Mouse (Mus musculus) intestine, embryonic 16.5 days (tissue): ENCODE measurements at regions not wholly inside any gene's neighbourhood (a gene's known extent, or its start where the extent isn't known, plus 50 kb on each side); places are given as distances from the start of the nearest gene placed in this dataset.

Experiments used
- ATAC-seq: fragments of 200-750 bp; cut with Nextera tagmentation; 2 replicates; pipeline ENCODE4 v1.8.0; 2017; ENCODE audit warnings: moderate TSS enrichment, moderate library complexity
- H3K27ac ChIP-seq: fragments of 300-500 bp; sonication (generic); 2 replicates; pipeline ENCODE4 v1.5.1; 2014; ENCODE audit warnings: mild to moderate bottlenecking, low read length
- H3K27me3 ChIP-seq: fragments of 300-500 bp; sonication (generic); replicated peaks from 2 replicates; pipeline ENCODE4 v1.6.1; 2014; ENCODE audit warnings: low read length, control low read depth, mixed read lengths; ENCODE audit not compliant: control insufficient read depth, insufficient read depth
- H3K36me3 ChIP-seq: fragments of 300-500 bp; sonication (generic); 2 replicates; pipeline ENCODE4 v1.6.1; 2014; ENCODE audit warnings: low read length, control low read depth; ENCODE audit not compliant: control insufficient read depth, insufficient read depth
- H3K4me1 ChIP-seq: fragments of 300-500 bp; sonication (generic); 2 replicates; pipeline ENCODE4 v1.6.1; 2014; ENCODE audit warnings: low read length, control low read depth, mixed read lengths; ENCODE audit not compliant: control insufficient read depth, insufficient read depth
- H3K4me2 ChIP-seq: fragments of 300-500 bp; sonication (generic); 2 replicates; pipeline ENCODE4 v1.6.1; 2014; ENCODE audit warnings: low read depth, low read length, control low read depth
- H3K4me3 ChIP-seq: fragments of 300-500 bp; sonication (generic); 2 replicates; pipeline ENCODE4 v1.5.1; 2014; ENCODE audit warnings: mild to moderate bottlenecking, low read length
- H3K9ac ChIP-seq: fragments of 300-500 bp; sonication (generic); 2 replicates; pipeline ENCODE4 v1.6.1; 2014; ENCODE audit warnings: low read depth, low read length
- H3K9me3 ChIP-seq: fragments of 300-500 bp; sonication (generic); 2 replicates; pipeline ENCODE4 v1.6.1; 2016; ENCODE audit warnings: low read length, control low read depth; ENCODE audit not compliant: control insufficient read depth
- WGBS: fragments of 180-500 bp; shearing (Covaris S2); extraction: QIAGEN DNeasy Blood & Tissue Kit; methylation state at CpG from one replicate; pipeline ENCODE4 v1.1.7; 2014; 5-methylcytosine and 5-hydroxymethylcytosine counted together

DNA sequence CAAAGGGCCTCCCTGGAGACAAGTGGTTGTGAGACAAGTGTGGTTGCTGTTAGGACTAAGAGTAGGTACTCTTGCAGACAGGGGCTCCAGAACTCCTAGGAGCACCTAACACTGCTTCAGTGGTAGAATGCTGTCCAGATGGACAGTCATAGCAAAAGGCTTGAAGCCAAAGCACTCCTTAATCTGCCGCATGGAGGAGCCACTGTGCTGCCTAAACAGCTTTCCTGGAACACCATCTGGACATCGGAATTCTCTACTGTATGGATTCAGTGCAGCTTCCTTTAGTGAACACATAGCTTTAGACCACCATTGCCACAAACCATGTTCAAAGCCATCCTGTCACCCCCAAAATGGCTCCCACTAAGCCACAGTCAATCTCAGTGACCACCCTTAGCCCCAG lies 128.6 kb upstream of the Tcerg1l start:
- no peaks in the 10 kb centered on the region for H3K4me1 ChIP-seq
- H3K9ac ChIP-seq: no peak overlapping the region
- no peak overlapping the region for H3K27ac ChIP-seq
- WGBS: 95% methylated on average over 2 of the region's 2 CpGs
- ATAC-seq: no peak
- no peaks in the 10 kb centered on the region for H3K36me3 ChIP-seq
- H3K9me3 ChIP-seq: no peaks in the 10 kb centered on the region
- no peaks in the 10 kb centered on the region for H3K27me3 ChIP-seq
- H3K4me2 ChIP-seq: no peak overlapping the region
- H3K4me3 ChIP-seq: no peak overlapping the region

DNA sequence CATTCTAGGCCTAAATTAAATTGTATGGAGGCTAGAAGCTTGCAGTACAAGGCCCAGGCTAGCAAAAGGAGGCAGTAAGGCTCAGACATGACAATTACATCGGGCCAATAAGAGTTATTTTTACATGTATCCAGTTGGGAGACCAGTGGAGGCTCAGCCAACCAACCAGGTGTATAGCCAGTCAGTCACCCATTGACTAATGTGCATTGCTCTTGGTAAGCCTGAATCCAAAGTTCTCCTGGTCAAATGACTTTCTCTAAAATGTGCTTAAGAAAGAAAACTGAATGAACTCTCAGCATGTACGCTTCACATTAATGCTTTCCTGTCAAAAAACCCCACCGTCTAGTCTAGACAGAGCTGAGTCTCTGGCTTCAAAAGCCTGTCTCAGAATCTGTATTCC lies 127.4 kb upstream of the Tcerg1l start:
- H3K4me3 ChIP-seq: no peak overlapping the region
- no peak overlapping the region for H3K27ac ChIP-seq
- no peak for ATAC-seq
- no peak overlapping the region for H3K4me2 ChIP-seq
- no peaks in the 10 kb centered on the region for H3K4me1 ChIP-seq
- WGBS: 87% methylated on average over 3 of the region's 3 CpGs
- no peaks in the 10 kb centered on the region for H3K36me3 ChIP-seq
- no peaks in the 10 kb centered on the region for H3K9me3 ChIP-seq
- H3K27me3 ChIP-seq: no peaks in the 10 kb centered on the region
- H3K9ac ChIP-seq: no peak overlapping the region

DNA sequence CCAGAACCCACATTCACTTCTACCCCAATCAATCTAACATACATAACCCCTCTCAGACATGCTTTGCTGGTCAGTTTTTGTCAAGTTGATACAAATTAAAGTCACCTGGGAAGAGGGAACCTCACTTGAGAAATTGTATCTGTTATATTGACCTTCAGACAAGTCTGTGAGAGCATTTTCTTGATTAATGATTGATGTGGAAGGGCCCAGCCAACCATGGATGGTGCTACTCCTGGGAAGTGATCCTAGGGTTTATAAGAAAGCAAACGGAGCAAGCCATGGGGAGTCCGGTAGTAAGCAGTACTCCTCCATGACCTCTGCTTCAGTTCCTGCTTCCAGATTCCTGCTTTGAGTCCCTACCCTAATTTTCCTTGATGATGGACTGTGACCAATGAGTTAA lies 116.6 kb upstream of the Tcerg1l start:
- ATAC-seq: no peak

DNA sequence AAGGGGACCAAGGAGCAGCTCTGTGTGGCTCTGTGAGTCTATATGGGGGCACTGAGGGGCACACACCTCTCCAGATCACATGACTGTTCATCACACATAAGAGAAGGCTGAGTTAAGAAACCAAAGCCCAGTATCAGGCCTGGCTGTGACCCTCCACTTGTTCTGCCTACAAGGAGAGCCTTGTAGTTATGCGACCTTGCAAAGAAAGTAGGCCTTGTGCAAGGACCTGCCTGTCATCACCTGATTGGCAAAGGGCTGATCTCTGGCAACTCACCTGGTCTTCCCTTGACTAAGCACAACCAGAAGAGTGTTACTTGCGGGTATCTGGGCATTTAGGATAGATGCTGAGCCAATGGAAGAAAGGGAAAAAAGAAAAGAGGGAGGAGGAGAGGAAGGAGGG lies 107.7 kb upstream of the Tcerg1l start:
- 85% methylated on average over 2 of the region's 2 CpGs for WGBS
- H3K36me3 ChIP-seq: no peaks in the 10 kb centered on the region

More for the DNA sequence above, 116.6 kb upstream of the Tcerg1l start:
- WGBS: 84% methylated on average over 2 of the region's 2 CpGs
- Histone ChIP-seq H3K4me2 (no peak overlapping the region), H3K27me3 (no peaks in the 10 kb centered on the region), H3K4me3 (no peak overlapping the region), H3K36me3 (no peaks in the 10 kb centered on the region), H3K27ac (no peak overlapping the region), H3K9ac (no peak overlapping the region), H3K9me3 (no peaks in the 10 kb centered on the region), H3K4me1 (no peaks in the 10 kb centered on the region)

DNA sequence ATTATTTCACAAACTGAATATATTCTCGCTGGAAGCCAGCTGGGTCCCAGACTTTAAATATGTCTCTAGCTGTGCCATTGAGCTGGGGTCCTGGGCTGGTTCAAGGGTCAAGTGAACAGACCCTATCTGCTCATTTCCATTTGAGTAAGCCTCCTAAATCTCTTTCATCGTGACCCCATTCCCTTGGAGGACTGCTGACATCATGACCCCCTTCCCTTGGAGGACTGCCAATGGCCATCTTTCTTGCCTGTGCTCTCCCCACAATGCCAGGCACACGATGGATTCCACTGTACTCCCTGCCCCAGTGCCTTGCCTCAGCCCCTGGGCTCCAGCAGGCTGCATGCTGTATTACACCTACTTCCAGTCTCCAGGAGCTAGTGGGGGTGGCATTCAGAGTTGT lies 106.5 kb upstream of the Tcerg1l start:
- Histone ChIP-seq H3K4me3 (no peak overlapping the region), H3K4me2 (no peak overlapping the region), H3K9ac (no peak overlapping the region), H3K36me3 (no peaks in the 10 kb centered on the region), H3K4me1 (no peaks in the 10 kb centered on the region), H3K27ac (no peak overlapping the region), H3K9me3 (no peaks in the 10 kb centered on the region), H3K27me3 (no peaks in the 10 kb centered on the region)
- WGBS: 49% methylated on average over 3 of the region's 3 CpGs
- ATAC-seq: no peak

More for the DNA sequence above, 107.7 kb upstream of the Tcerg1l start:
- H3K4me3 ChIP-seq: no peak overlapping the region
- ATAC-seq: no peak
- H3K9ac ChIP-seq: no peak overlapping the region
- H3K9me3 ChIP-seq: no peaks in the 10 kb centered on the region
- no peaks in the 10 kb centered on the region for H3K4me1 ChIP-seq
- no peak overlapping the region for H3K4me2 ChIP-seq
- no peak overlapping the region for H3K27ac ChIP-seq
- H3K27me3 ChIP-seq: no peaks in the 10 kb centered on the region

DNA sequence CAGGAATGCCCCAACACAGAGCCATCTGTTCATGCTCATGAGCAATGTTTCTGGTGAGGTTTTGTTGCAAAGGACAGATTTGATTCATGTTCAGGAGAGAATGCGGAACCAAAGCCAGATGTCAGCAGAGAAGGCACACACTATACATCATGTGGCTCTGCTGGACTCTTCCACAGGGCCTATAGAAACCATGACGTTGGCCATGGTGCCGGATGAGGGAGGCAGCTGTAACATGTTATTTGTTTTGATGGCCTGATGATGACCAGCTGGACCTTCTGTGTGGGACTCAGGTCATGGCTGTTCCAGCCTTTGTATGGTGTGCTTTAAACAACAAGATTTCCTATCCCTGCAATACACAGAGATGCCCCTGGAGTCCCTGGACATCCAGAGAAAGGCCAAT lies 105.5 kb upstream of the Tcerg1l start:
- peak; percentile 36; the same call in 1 of the 2 replicates for ATAC-seq
- WGBS: 62% methylated on average over 3 of the region's 3 CpGs
- Histone ChIP-seq H3K9ac (no peak overlapping the region), H3K9me3 (no peaks in the 10 kb centered on the region), H3K27ac (no peak overlapping the region), H3K4me2 (no peak overlapping the region), H3K4me3 (no peak overlapping the region), H3K4me1 (no peaks in the 10 kb centered on the region), H3K27me3 (no peaks in the 10 kb centered on the region), H3K36me3 (no peaks in the 10 kb centered on the region)

DNA sequence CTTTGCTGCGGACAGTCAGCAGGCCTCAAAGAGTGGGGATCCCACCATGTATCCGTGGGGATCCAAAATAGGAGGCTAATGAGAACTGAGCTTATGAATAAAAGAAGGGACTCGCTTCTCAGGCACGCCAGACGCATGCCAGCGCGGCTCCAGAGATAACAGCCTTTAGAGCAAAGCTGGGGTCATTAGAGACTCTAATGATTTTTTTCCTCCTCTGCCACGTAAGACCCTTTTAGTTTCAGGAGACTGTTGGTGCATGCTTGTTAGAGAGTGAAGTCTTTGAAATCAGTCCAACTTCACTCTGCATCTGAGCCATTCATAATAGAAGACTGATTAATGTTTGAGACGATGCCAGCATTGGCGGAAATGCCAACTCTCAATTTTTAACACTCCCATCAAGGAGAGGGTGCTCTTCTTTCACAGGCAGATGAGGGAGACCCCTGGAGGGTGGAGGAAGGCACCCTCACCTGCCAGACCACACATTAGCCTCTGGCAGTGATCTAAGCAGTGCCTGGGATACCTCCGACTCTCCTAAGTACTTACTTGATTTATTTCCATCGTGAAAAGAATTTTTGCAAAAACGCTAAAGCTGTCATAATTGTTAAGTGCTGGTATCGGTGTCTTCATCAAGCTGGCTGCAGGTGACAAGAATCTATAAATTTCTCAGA lies 104.0 kb upstream of the Tcerg1l start:
- H3K4me3 ChIP-seq: no peak overlapping the region
- no peak overlapping the region for H3K27ac ChIP-seq
- no peaks in the 10 kb centered on the region for H3K9me3 ChIP-seq
- no peaks in the 10 kb centered on the region for H3K4me1 ChIP-seq
- no peak for ATAC-seq
- no peak overlapping the region for H3K4me2 ChIP-seq
- 70% methylated on average over 14 of the region's 14 CpGs for WGBS
- H3K27me3 ChIP-seq: no peaks in the 10 kb centered on the region
- H3K36me3 ChIP-seq: no peaks in the 10 kb centered on the region
- no peak overlapping the region for H3K9ac ChIP-seq

DNA sequence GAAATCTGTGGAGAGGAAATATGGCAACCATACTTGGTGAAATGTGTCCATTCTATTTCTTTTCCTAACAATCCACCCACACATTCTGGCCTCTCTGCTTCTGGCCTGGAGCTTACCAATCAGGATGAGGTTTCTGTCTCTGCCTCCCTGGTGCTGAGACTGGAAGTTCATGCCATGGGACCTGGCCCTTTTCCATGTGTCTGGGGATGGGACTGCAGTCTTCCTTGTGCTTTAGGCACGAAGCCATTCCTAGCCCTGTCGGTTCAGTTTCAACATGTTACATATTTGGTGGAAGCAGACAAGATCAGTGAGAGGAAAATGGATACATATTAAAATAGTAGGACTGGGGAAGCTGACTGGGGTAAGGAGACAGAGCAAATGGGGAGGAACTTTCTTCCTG lies 100.2 kb upstream of the Tcerg1l start:
- WGBS: 76% methylated on average over 2 of the region's 2 CpGs
- Histone ChIP-seq H3K27ac (no peak overlapping the region), H3K4me1 (no peaks in the 10 kb centered on the region), H3K27me3 (no peaks in the 10 kb centered on the region), H3K4me3 (no peak overlapping the region), H3K9ac (no peak overlapping the region), H3K36me3 (no peaks in the 10 kb centered on the region), H3K4me2 (no peak overlapping the region), H3K9me3 (no peaks in the 10 kb centered on the region)
- no peak for ATAC-seq

DNA sequence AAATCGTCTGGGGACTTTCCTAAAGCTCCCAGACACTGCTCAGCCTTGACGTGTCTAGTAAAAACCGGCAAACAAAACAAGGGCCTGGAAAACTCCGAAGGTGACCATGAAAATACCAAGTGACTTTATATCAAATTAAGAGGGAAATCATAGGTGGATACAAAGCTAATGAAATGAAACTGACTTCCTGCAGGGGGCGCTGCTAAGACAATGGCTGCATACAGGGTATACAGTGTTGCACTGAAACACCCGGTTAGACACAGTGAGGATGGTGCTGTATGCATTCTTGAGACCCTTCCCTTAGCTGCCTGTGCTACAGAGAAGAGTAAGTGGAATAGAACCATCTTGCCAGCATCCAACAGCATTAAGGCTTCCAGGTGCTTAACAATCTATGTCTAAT lies 99.7 kb upstream of the Tcerg1l start:
- H3K4me1 ChIP-seq: no peaks in the 10 kb centered on the region
- no peaks in the 10 kb centered on the region for H3K36me3 ChIP-seq
- H3K27me3 ChIP-seq: no peaks in the 10 kb centered on the region
- 58% methylated on average over 6 of the region's 6 CpGs for WGBS
- H3K4me2 ChIP-seq: no peak overlapping the region
- H3K9me3 ChIP-seq: no peaks in the 10 kb centered on the region
- no peak overlapping the region for H3K9ac ChIP-seq
- no peak overlapping the region for H3K27ac ChIP-seq
- H3K4me3 ChIP-seq: no peak overlapping the region
- ATAC-seq: no peak

DNA sequence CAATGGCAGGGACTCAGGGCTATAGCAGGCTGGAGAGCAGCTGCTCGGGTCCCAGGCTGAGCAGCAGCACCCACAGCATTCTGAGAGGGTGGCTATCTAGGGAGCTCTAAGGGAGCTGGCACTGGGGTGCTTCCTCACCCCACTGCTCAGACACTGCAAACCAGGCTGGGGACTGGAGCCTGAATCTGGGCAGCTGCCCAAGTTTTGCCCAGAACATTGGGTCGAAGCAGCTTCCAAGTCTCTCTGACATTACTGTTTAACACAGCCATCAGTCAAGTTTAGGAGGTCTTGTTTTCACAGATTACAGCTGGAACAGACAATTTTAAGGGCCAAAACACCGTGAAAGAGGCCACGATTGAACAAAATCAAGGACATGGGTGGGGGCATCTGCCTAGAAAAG lies 96.1 kb upstream of the Tcerg1l start:
- Histone ChIP-seq H3K9ac (no peak overlapping the region), H3K9me3 (no peaks in the 10 kb centered on the region), H3K36me3 (no peaks in the 10 kb centered on the region), H3K27ac (no peak overlapping the region), H3K4me2 (no peak overlapping the region), H3K27me3 (no peaks in the 10 kb centered on the region), H3K4me1 (no peaks in the 10 kb centered on the region), H3K4me3 (no peak overlapping the region)
- WGBS: 58% methylated on average over 4 of the region's 4 CpGs
- no peak for ATAC-seq
